Mouse (Mus musculus): Measurements from ENCODE around the gene Prr36.

Gene Prr36

DNA sequence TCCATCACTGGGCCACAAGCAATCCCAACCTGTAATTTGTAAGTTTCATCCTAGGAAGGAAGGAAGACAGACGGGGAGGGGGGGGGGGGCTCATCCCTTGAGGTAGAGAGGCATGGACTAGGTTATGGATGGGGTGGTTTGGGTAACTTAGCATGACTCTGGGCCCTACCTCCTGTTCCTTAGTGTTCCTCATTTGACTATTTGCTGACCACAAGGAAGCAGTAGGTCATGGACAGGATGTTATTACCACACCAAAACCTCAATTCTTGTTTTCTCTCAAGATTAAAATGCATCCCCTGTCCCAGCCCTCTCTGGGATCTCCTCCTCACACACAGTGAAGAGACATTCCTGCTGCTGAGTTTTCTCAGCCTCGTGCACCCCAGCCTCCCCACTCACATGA is 15.9 kb downstream of the Prr36 start:
- DNase-seq (ENCODE audit: low spot score), result no peak

DNA sequence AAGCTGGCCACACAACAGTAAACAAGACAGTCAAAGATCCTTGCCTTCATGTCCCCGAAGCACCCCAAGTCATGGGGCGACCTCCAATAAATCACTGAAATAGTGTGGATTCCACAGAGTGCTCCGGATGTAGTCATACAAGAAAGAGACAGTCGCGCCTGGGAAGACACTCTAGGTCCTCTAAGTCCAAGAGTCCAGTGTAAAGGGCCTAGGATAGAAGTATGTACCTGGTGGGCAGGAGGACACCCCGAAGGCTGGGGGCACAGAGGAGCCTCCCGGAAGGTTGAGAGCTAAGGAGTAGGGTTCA is 23.7 kb downstream of the Prr36 start:
- DNase-seq (ENCODE audit: low spot score), result no peak

DNA sequence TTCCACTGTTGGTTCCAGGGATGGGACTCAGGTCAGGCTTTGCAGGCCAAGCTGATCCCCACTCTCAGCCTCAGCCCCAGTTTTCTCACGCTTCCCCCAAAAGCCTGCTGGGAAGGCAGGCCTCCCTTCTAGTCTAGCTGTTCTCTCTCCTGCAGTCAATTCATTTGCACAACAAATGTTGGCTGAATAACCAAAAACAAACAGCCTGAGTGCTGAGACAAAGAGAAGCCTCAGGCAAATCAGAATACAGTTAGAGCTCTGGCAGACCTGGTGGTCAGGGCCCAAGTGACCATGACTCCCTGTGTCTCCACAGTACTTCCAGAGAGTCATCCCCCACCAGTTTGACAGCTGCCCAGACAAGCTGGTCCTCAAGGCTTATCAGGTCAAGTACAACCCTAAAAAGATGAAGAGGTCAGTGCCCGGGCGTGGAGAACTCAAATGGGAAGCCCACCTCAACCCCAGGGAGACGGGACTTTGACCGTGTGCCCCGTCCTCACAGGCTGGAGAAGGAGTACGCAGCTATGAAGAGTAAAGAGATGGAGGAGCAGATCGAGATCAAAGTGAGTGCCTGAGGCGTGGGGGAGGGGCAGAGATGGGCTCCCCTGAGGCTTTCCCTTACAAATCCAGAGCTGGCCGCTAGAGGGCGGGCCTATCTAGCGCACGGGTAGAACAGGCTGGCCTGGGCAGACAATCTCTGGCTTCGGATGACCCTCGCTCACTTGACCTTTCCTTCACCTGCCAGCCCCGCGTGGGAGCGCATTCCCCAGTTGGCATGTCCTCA is 24.3 kb downstream of the Prr36 start:
- peak; percentile 75 for DNase-seq (ENCODE audit: low spot score)

DNA sequence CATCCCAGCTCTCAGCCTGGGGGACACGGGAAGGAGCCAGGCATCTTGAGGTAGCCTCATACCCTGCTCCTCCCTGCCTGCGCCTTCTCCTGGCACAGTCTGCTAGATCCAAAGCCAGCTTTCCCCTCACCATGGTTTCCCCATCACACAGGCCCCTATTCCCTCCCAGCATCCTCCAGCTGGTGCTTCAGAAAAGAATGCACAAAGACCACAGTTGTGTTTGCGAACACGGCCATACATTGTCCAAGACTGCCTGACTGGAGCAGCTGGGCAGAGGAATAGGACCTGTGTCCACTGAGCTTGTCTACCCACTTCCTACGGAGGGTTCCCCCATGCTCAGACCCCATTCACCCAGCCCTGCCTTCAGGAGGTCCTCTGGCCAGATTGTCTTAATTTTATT is 25.0 kb downstream of the Prr36 start:
- DNase-seq (ENCODE audit: low spot score), result no peak

DNA sequence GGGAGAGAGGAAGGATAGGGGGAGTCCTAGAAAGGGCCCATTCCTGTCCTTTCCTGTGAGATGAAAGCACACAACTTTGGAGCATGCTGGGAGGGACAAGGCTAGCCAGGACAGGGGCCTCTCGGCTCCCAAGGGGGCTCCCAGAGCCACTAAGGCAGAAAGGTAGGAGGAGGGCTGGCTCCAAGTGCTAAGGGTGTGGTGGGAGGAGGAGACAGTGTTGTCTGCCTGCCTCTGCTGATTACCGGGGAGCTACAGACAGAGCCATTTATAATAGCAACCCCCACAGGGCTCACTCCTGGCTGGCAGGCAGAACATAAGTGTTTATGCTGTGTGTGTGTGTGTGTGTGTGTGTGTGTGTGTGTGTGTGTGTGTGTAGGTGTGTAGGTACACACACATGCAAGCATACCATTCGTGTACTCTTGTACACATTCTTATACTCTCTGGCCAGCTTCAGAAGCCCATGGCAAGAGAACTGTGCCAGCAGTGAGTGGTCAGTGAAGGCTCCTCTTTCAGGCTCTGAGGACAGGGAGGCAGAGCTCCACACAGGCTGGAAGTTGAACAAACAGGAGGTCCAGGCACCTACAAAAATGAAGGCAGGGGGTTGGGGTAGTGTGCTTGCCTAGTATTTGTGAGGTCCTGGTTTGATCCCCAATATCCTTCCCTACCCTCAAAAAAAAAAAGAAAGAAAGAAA is 28.1 kb downstream of the Prr36 start:
- DNase-seq (ENCODE audit: low spot score), result no peak

DNA sequence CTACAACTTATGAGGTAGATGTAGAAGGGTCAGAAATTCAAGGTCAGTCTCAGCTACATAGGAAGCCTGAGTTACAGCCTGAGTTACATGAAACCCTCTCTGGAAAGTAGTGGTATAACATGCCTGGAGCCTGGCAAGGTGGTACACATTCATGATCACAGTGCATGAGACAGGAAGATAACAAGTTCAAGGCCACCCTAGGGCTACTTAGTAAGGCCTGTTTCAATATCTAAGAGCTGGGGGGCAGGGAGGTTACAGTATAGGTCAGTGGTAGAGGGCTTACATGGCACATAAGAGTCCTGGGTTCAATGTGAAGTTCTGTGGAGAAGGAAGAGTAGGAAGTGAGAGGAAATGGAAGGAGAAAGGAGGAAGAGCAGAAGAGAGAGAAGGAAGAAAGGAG is 28.7 kb downstream of the Prr36 start:
- DNase-seq (ENCODE audit: low spot score), result no peak

DNA sequence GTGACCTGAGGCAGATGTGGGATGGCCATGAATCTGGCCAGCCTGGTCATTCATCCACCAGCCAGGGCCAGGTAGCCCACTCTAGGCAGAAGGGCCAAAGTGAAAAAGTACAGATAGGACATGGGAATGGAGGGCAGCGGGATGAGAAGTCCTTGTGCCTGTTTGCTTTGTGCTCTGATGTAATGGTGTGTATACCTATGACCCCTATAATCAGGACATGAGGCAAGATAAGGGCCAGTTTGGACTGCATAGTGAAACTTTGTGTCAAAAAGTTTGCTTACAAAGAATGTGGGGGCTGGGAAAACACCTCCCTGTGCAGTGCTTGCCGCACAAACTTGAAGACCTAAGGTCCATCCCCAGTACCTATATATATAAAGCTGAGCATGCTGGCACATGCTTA is 31.1 kb downstream of the Prr36 start:
- DNase-seq (ENCODE audit: low spot score), result peak; percentile 29

DNA sequence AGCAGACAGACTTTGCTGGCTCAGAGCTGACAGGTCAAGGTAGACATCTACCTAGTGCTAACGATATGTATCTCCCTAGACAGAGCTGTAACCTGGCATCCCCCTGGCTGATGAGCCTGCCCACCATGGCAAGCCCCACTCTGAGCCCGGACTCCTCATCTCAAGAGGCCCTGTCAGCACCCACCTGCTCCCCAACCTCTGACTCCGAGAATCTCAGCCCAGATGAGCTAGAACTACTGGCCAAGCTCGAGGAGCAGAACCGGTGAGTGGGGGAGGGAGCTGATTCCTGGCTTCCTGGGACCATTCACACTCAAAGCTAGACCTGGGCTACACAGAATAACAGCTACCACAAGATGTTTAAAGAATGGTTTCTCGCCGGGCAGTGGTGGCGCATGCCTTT is 33.9 kb downstream of the Prr36 start:
- DNase-seq (ENCODE audit: low spot score), result no peak

DNA sequence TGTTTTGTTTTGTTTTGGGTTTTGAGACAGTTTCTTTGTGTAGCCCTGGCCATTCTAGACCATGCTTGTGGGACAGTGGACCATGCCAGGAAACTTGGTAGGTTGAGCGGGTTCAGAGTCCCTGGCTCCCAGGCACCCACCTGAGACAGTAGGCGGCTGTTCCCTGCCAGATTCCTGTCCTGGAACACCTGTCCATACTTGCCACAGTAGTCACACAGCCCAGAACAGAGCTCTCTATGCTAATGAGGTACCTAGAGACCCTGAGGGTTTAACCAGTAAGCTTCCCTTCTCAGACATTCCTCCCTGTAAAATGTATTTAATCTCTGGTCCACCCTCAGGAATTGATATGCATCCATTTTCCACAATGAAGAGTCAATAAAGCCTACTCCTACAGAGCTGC is 43.2 kb downstream of the Prr36 start:
- DNase-seq (ENCODE audit: low spot score), result no peak

DNA sequence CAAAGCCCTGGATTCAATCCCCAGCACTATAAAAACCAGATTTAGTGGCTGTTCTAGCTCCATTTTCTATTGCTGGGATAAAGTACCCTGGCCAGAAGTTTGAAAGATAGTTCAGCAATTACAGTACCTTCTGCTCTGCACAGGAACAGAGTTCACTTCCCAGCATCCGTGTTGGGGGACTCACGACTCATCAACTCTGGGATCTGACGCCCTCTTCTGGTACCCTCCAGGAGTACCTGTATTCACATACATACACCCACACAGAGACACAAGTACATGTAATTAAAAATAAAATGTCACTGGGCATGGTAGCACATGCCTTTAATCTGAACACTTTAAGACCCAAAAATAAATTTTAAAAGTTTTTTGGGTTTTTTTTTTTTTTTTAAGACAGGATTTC is 44.8 kb downstream of the Prr36 start:
- DNase-seq (ENCODE audit: low spot score), result no peak

DNA sequence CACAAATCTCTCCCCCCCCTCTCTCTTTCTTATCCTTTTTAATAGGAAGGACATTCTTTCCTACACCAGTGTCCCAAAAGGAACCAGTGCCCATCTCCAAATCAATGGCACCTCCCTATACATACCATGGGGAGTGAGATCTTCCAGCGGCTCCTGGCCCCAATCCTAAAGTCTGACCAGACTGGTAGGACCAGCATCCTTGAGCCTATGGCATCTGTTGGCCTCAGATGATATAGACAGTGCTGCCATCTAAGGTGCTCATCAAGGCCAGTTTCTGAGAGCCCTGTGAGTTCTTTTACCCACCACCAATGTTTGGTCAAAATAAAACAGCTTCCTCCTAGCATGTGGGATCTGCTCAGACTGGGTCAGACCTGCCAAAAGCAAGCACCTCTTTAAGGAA is 49.3 kb downstream of the Prr36 start:
- DNase-seq (ENCODE audit: low spot score), result no peak

DNA sequence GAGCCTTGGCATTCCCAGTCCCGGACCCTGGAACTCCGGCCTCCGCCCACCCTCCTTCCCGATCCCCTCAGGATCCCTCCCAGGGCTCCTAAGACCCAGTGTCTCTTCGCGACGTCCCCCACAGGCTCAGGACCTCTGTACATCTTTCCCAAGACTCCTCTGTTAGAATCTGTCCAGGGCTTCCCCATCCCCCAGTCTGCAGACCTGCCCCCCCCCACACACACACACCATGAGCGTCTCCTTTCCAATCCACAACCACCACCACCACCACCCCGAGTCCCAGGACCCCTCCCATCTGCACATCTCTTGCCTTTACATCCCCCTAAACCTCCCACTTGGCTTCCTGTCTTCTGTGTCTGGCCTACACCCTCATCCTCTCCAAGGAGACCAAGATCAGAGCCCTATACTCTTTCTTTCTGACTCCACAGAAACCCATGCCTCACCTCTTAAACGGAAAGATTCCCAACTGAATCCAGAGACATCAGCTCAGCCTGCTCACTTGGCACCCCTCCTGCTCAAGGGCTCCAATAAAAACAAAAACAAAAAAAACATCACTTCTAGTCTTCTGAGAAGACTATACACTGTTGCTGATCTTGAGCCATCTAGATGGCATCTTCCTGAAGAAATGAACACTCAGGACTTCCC is 50.3 kb downstream of the Prr36 start:
- DNase-seq (ENCODE audit: low spot score), result no peak

DNA sequence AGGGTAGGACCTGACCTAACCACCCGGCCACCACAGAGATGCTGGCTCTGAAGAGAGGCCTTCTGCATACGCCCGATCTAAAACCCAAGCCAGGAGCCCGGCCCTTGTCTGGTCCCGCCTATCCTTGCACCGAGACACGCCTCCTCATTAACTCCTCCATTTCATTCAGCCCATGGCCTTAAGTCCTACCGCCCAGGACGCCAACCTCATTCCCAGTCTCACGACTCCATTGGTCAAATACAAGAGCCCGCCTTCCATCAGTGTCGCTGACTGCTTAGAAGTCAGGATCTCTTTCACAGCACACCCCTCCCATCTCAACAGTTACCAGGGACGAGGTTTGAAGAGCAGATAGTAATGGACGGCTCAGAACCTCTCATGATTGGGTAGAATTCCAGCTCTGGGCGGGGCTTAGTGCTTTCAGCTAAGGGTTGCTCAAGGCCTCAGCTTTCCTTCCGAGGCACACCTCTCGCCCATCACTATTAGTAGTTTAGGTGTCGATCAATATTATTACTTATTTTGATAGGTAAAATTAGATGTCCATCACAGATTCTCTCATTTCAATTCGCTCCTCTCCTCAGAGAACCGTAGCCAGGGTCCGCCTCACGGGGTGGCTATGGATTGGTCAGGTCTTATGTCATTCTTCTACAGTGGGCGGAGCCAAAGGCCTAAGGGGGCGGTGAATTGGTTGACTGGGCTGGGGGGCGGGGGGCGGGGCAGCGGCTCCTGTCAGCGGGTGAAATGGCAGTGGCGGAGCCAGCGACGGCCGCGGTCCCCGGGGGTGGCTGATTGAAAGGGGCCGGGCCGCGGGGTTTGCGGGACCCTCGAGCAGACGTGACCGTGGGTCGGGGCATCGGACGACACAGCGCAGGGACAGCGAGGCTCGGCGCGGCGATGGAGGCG is 51.2 kb downstream of the Prr36 start, which contains the start of gene Evi5l:
TSS of gene Evi5l (plus strand) at position 716 of the 900 bp plus-strand sequence.
- peak; percentile 98 for DNase-seq (ENCODE audit: low spot score)

DNA sequence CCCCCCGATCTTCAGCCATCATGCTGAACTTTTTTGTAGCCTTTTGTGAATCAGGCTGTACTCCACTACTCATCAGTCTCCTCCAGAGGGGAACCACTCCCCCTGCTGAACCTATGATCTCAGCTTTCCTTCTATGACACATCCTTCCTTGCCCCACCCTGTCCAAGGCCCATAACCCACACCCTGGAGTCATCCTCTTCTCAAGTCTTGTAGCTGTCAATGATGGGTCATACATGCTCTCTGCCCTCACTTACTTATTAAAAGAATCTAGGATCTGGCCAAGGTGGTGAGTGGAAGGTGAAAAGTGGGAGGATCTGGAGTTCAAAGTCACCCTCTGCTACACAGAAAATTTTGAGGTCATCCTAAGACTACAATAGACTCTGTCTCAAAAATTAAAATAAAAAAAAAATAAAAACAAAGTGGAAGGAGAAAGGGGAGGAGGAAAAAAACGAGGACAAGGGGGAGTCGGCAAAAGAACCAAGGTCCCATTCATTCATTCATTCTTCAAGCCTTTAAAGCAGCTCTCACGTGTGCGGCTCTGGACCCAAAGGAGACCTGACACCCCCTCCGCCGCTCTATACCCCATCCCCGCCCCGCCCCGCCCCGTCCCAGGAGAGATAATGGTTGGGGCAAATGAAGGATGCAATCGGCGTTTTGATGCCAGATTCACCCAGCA is 51.9 kb downstream of the Prr36 start:
- no peak for DNase-seq (ENCODE audit: low spot score)

DNA sequence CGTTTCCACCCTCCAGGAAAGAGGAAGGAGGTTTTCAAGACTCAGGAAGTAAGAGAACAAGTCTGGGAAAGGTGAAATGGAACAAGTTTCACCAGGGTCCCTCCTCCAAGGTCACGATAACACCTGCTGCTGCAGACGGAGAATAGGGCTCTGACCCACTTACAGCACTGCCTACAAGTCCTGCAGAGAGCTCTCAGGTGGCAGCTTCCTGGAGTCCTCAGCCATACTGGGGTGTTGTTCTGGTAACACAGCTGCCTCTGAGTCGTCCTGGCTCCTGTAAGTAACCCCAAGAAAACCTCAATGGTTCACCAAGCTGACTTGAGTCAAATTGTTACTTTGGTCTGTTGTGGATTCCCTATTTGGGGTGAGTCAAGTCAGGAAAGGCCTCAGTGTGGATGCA is 54.5 kb downstream of the Prr36 start:
- DNase-seq (ENCODE audit: low spot score), result no peak

Measured in testis, postnatal 14 days (tissue).